Mouse (Mus musculus) G1E (cell line): ENCODE data around the gene Cd5l. TPM values are rescaled to one million over a fixed set of nuclear protein-coding genes. Genes with fewer than 3 reads are reported as not detected.
"Not testable (repeated sequence)": the region's sequence is repeated elsewhere in the genome, so short reads cannot be mapped to it uniquely, and the experiment has no call there.

Source experiments
- ATAC-seq: 2 replicates; pipeline ENCODE4 v1.8.0; 2016; ENCODE audit warnings: mild to moderate bottlenecking; ENCODE audit not compliant: insufficient number of reproducible peaks, poor library complexity, low FRiP score, severe bottlenecking; ENCODE audit errors: extremely low read depth
- DNase-seq: peaks from one replicate; pipeline ENCODE4 v3.0.0; 2012; ENCODE audit warnings: low spot score
- H3K27me3 ChIP-seq: 2 replicates; pipeline ENCODE4 v1.6.1; 2012; ENCODE audit warnings: mild to moderate bottlenecking, low read length, inconsistent platforms; ENCODE audit not compliant: insufficient read depth
- H3K36me3 ChIP-seq: replicated peaks from 2 replicates; pipeline ENCODE3; 2012; ENCODE audit warnings: mild to moderate bottlenecking, inconsistent platforms
- H3K4me1 ChIP-seq: 2 replicates; pipeline ENCODE4 v1.6.1; 2012; ENCODE audit warnings: low read depth, low read length, inconsistent platforms, mixed read lengths; ENCODE audit not compliant: insufficient read depth
- H3K4me3 ChIP-seq: 2 replicates; pipeline ENCODE4 v1.5.1; 2012; ENCODE audit warnings: low read depth, mild to moderate bottlenecking, inconsistent platforms, low read length, moderate library complexity, mixed read lengths
- H3K9me3 ChIP-seq: replicated peaks from 2 replicates; pipeline ENCODE4 v1.6.1; 2012; ENCODE audit warnings: inconsistent platforms
- CTCF ChIP-seq: IDR thresholded peaks from 2 replicates; pipeline ENCODE4 v1.5.1; 2012; ENCODE audit warnings: low read depth, low read length, inconsistent platforms, mixed read lengths
- GATA1 ChIP-seq: IDR thresholded peaks from 2 replicates; pipeline ENCODE4 v1.6.1; 2012; ENCODE audit warnings: borderline replicate concordance, low read length, inconsistent platforms, mixed read lengths
- GATA2 ChIP-seq: IDR thresholded peaks from 2 replicates; pipeline ENCODE4 v1.6.1; 2012; ENCODE audit warnings: low read depth, low read length, inconsistent platforms, borderline replicate concordance
- POLR2AphosphoS5 ChIP-seq: IDR thresholded peaks from 2 replicates; pipeline ENCODE4 v1.6.1; 2012; ENCODE audit warnings: low read depth, low read length, inconsistent platforms; ENCODE audit not compliant: insufficient replicate concordance
- TAL1 ChIP-seq: conservative IDR thresholded peaks from 2 replicates; pipeline ENCODE4 v1.6.1; 2012; ENCODE audit warnings: low read depth, low read length, inconsistent platforms, mixed read lengths
- polyA plus RNA-seq: library from polyadenylated mRNA; stranded (reverse); fragments of >175 nt; gene quantifications from 2 replicates; pipeline ENCODE4 v1.2.3, GENCODE M21; 2012
- total RNA-seq, 2 experiments: library from RNA; stranded (forward) in 1 of 2; stranded (reverse) in 1 of 2; fragments of 200-1000 nt in 1 of 2; fragments of >200 nt in 1 of 2; fragmentation: Nextera tagmentation in 1 of 2; gene quantifications; 2 replicates each; pipeline ENCODE4 v1.2.3; 2014 to 2017

Cd5l gene
- total RNA-seq (2014; fragmentation: Nextera tagmentation) (not detected in 2 replicates), total RNA-seq (2017) (0.11 TPM in 1 of 2 replicates, not detected in the other), polyA plus RNA-seq (not detected in 2 replicates)

GRCm38 (mm10) chr3:87357581-87357980 lies at the start of gene Cd5l:
TSS of gene Cd5l (plus strand) at chr3:87357881.
- no peak for TF ChIP-seq CTCF
- TF ChIP-seq TAL1 = no peak
- no peak for TF ChIP-seq GATA1
- TF ChIP-seq POLR2AphosphoS5 = no peak
- no peak for TF ChIP-seq GATA2
- no peaks in the 10 kb centered on the region for H3K9me3 ChIP-seq

DNA sequence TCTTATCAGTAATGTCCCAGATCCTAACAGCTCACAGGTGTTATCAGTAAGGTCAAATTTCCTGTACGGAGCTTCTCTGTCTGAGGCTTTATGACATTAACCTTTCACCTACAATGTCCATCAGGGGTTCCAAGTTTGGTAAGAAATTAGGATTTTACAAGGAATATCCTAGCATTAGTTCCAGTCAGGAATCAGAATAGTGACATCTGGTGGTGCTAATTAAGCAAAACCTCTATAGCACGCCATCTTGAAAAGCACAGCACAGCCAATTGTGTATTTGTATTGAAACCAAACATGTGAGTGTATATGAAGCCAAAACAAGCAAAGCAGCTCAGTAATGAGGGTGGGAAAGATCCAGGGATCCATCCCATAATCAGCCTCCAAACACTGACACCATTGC lies 47.8 kb upstream of the Cd5l start:
- no peak overlapping the region for H3K4me3 ChIP-seq
- TF ChIP-seq CTCF (no peak), GATA2 (no peak)
- no peak for ATAC-seq

More at GRCm38 (mm10) chr3:87357581-87357980, at the start of gene Cd5l:
- Histone ChIP-seq H3K4me3 (no peak within 1 kb of the TSS), H3K36me3 (no peaks in the 10 kb centered on the region), H3K4me1 (no peaks in the 10 kb centered on the region), H3K27me3 (no peaks in the 10 kb centered on the region)
- DNase-seq = no peak
- ATAC-seq = no peak

GRCm38 (mm10) chr3:87322557-87322956 lies 35.1 kb upstream of the Cd5l start:
- Histone ChIP-seq H3K4me1 (no peaks in the 10 kb centered on the region), H3K9me3 (no peaks in the 10 kb centered on the region), H3K4me3 (no peak overlapping the region), H3K36me3 (no peaks in the 10 kb centered on the region), H3K27me3 (no peaks in the 10 kb centered on the region)
- ATAC-seq (no peak), DNase-seq (no peak)
- TF ChIP-seq CTCF = no peak
- no peak for TF ChIP-seq POLR2AphosphoS5
- no peak for TF ChIP-seq TAL1
- no peak for TF ChIP-seq GATA1

More for the DNA sequence above, 47.8 kb upstream of the Cd5l start:
- Histone ChIP-seq H3K4me1 (no peaks in the 10 kb centered on the region), H3K36me3 (no peaks in the 10 kb centered on the region), H3K9me3 (no peaks in the 10 kb centered on the region), H3K27me3 (no peaks in the 10 kb centered on the region)
- DNase-seq = no peak

GRCm38 (mm10) chr3:87323778-87324177 lies 33.9 kb upstream of the Cd5l start:
- no peak overlapping the region for H3K4me3 ChIP-seq
- DNase-seq (no peak), ATAC-seq (no peak)
- H3K27me3 ChIP-seq = no peaks in the 10 kb centered on the region
- H3K4me1 ChIP-seq = no peaks in the 10 kb centered on the region
- TF ChIP-seq TAL1 (no peak), GATA2 (no peak), POLR2AphosphoS5 (no peak), GATA1 (no peak), CTCF (no peak)
- H3K9me3 ChIP-seq = no peaks in the 10 kb centered on the region
- no peaks in the 10 kb centered on the region for H3K36me3 ChIP-seq

GRCm38 (mm10) chr3:87337899-87338298 lies 19.8 kb upstream of the Cd5l start:
- ATAC-seq = no peak
- Histone ChIP-seq H3K9me3 (no peaks in the 10 kb centered on the region), H3K36me3 (no peaks in the 10 kb centered on the region), H3K4me3 (no peak overlapping the region), H3K4me1 (no peaks in the 10 kb centered on the region), H3K27me3 (peaks cover 4% of the 10 kb centered on the region; the same call in 1 of the 2 replicates)
- TF ChIP-seq TAL1 = no peak
- no peak for TF ChIP-seq GATA2
- no peak for TF ChIP-seq GATA1
- no peak for TF ChIP-seq CTCF
- TF ChIP-seq POLR2AphosphoS5 = no peak
- no peak for DNase-seq

DNA sequence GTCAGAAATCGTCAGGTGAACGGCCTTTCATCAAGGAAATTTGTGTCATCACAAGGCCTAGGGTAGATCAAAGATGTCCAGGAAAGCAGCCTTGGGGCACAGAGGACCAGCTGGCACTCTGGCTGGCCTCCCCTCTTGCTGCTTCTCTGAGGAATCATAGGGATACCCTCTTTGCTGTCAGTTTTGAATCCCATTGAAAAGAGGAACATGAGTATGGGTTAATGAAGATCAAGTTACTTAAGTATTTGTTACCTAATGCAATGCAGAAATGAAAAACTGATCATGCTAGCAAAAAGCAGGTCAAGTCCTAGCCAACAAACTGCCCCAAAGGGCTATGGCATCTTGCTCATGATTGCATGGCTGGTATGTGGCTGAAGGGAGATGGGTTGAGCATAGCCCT lies 6.7 kb upstream of the Cd5l start:
- DNase-seq, H3K9me3 ChIP-seq, H3K4me3 ChIP-seq, H3K4me1 ChIP-seq, H3K27me3 ChIP-seq, H3K36me3 ChIP-seq, ATAC-seq: not testable (repeated sequence)

DNA sequence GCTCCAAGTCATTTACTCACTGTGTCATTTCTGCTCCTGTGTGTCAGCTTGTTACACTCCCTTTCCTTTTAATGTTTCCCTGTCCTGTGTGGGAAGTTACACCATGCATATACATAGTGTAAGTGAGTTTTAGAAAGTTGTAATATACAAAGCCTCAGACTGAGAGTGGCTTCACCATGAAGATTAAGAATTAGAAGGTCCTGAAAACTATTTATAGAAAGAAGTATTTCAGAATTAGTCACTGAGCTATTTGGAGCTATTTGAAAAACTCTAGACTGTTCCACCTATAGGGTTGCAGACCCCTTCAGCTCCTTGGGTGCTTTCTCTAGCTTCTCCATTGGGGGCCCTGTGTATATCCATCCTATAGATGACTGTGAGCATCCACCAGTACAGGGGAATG lies 1.5 kb downstream of the Cd5l start:
- TF ChIP-seq TAL1 (no peak), GATA2 (no peak), CTCF (no peak), POLR2AphosphoS5 (no peak)

More for the DNA sequence above, 1.5 kb downstream of the Cd5l start:
- DNase-seq = no peak
- Histone ChIP-seq H3K9me3 (no peaks in the 10 kb centered on the region), H3K36me3 (no peaks in the 10 kb centered on the region), H3K4me1 (no peaks in the 10 kb centered on the region), H3K4me3 (no peak overlapping the region), H3K27me3 (no peaks in the 10 kb centered on the region)
- no peak for ATAC-seq
